Mouse (Mus musculus): ENCODE results near the gene Olfr503. TPM values are rescaled to one million over a fixed set of nuclear protein-coding genes. Genes with fewer than 3 reads are reported as not detected.
"Not testable (repeated sequence)": the region's sequence is repeated elsewhere in the genome, so short reads cannot be mapped to it uniquely, and the experiment has no call there.

The Olfr503 gene
- not detected for total RNA-seq (2021)
- long read RNA-seq, experiment 1: 0 reads
- long read RNA-seq, experiment 2: 0 reads

GRCm38 (mm10) chr7:108544227-108544626, at the start of gene Olfr503:
Olfr503 (plus strand) TSS chr7:108544527.
- DNase-seq (ENCODE audit: low spot score in 2 of 2); H3K27ac ChIP-seq; H3K4me3 ChIP-seq: not testable (repeated sequence)

- H3K27ac ChIP-seq: no peak within 1 kb of the TSS
- no peak for DNase-seq (ENCODE audit: low spot score in 2 of 2)
- TF ChIP-seq CTCF (conservative IDR thresholded peaks at IDR 0.05): no peak
- H3K4me3 ChIP-seq: no peak within 1 kb of the TSS
Observed at GRCm38 (mm10) chr7:108524965-108525364, 19.4 kb upstream of the Olfr503 start, which contains the start of gene Olfr502. Olfr502 (minus strand) TSS chr7:108525065.

GRCm38 (mm10) chr7:108542416-108542815, 1.9 kb upstream of the Olfr503 start:
- no peak overlapping the region for H3K27ac ChIP-seq
- DNase-seq (ENCODE audit: low spot score in 2 of 2): no peak
- TF ChIP-seq CTCF (conservative IDR thresholded peaks at IDR 0.05): no peak
- H3K4me3 ChIP-seq: no peak overlapping the region

- DNase-seq (ENCODE audit: low spot score in 2 of 2): no peak
- TF ChIP-seq CTCF (conservative IDR thresholded peaks at IDR 0.05): no peak
Observed at GRCm38 (mm10) chr7:108565693-108566092, 21.4 kb downstream of the Olfr503 start, which contains the start of gene Olfr504. Olfr504 (minus strand) TSS chr7:108565793.

GRCm38 (mm10) chr7:108589797-108590196, 45.5 kb downstream of the Olfr503 start:
- no peak for TF ChIP-seq CTCF (conservative IDR thresholded peaks at IDR 0.05)
- no peak for DNase-seq (ENCODE audit: low spot score in 2 of 2)
- H3K4me3 ChIP-seq: no peak overlapping the region
- H3K27ac ChIP-seq: no peak overlapping the region

More at GRCm38 (mm10) chr7:108565693-108566092, 21.4 kb downstream of the Olfr503 start, which contains the start of gene Olfr504:
- no peak within 1 kb of the TSS for H3K27ac ChIP-seq
- H3K4me3 ChIP-seq: no peak within 1 kb of the TSS

Other genes starting within 250 kb of the Olfr503 start
- gene Olfr491, start 231.1 kb upstream of the Olfr503 start, total RNA-seq (2021): not detected
- not detected for gene Olfr492, start 220.9 kb upstream of the Olfr503 start, total RNA-seq (2021)
- not detected for gene Olfr493, start 197.5 kb upstream of the Olfr503 start, total RNA-seq (2021)
- gene Olfr494, start 179.2 kb upstream of the Olfr503 start, total RNA-seq (2021): not detected
- not detected for gene Olfr495, start 151.4 kb upstream of the Olfr503 start, total RNA-seq (2021)
- gene Olfr497, start 124.1 kb upstream of the Olfr503 start, total RNA-seq (2021): not detected
- not detected for gene Olfr498, start 79.2 kb upstream of the Olfr503 start, total RNA-seq (2021)
- gene Olfr502, start 19.5 kb upstream of the Olfr503 start, total RNA-seq (2021): not detected
- gene Olfr504, start 21.3 kb downstream of the Olfr503 start, total RNA-seq (2021): not detected
- gene Olfr506, start 66.3 kb downstream of the Olfr503 start, total RNA-seq (2021): not detected
- gene Olfr507, start 77.3 kb downstream of the Olfr503 start, total RNA-seq (2021): not detected
- not detected for gene Olfr508, start 85.5 kb downstream of the Olfr503 start, total RNA-seq (2021)
- gene Olfr509, start 107.4 kb downstream of the Olfr503 start, total RNA-seq (2021): not detected
- not detected for gene Olfr510, start 121.9 kb downstream of the Olfr503 start, total RNA-seq (2021)
- not detected for gene Olfr512, start 168.8 kb downstream of the Olfr503 start, total RNA-seq (2021)
- not detected for gene Olfr513, start 206.4 kb downstream of the Olfr503 start, total RNA-seq (2021)

All from layer of hippocampus, adult 2 months (tissue).